Mouse (Mus musculus) hindbrain, postnatal 0 days (tissue): ENCODE data around the gene Sh3d21. TPM values are rescaled to one million over a fixed set of nuclear protein-coding genes. Genes with fewer than 3 reads are reported as not detected.

Experiments used
- ATAC-seq: fragments of 200-750 bp; cut with Nextera tagmentation; 2 replicates; pipeline ENCODE4 v1.8.0; 2017; ENCODE audit warnings: mild to moderate bottlenecking, moderate TSS enrichment, moderate library complexity
- DNase-seq: peaks from one replicate; pipeline ENCODE4 v3.0.0-alpha.2; 2015; ENCODE audit warnings: low spot score
- H3K27ac ChIP-seq: fragments of 300-500 bp; sonication (generic); 2 replicates; pipeline ENCODE4 v1.5.1; 2014; ENCODE audit warnings: mild to moderate bottlenecking
- H3K27me3 ChIP-seq: fragments of 300-500 bp; sonication (generic); 2 replicates; pipeline ENCODE4 v1.6.1; 2014; ENCODE audit warnings: low read length, mixed read lengths; ENCODE audit not compliant: insufficient read depth
- H3K36me3 ChIP-seq: fragments of 300-500 bp; sonication (generic); 2 replicates; pipeline ENCODE4 v1.6.1; 2014; ENCODE audit warnings: low read length, mixed read lengths; ENCODE audit not compliant: insufficient read depth
- H3K4me1 ChIP-seq: fragments of 300-500 bp; sonication (generic); 2 replicates; pipeline ENCODE4 v1.6.1; 2014; ENCODE audit warnings: antibody characterized with exemption, low read length, mixed read lengths; ENCODE audit not compliant: insufficient read depth
- H3K4me2 ChIP-seq: fragments of 300-500 bp; sonication (generic); 2 replicates; pipeline ENCODE4 v1.6.1; 2014; ENCODE audit warnings: low read depth, mild to moderate bottlenecking, low read length, moderate library complexity, mixed read lengths
- H3K4me3 ChIP-seq: fragments of 300-500 bp; sonication (generic); 2 replicates; pipeline ENCODE4 v1.5.1; 2014; ENCODE audit warnings: low read length
- H3K9ac ChIP-seq: fragments of 300-500 bp; sonication (generic); replicated peaks from 2 replicates; pipeline ENCODE4 v1.6.1; 2014; ENCODE audit warnings: mild to moderate bottlenecking, low read length, moderate library complexity, mixed read lengths
- H3K9me3 ChIP-seq: fragments of 300-500 bp; sonication (generic); 2 replicates; pipeline ENCODE4 v1.6.1; 2016; ENCODE audit warnings: low read length, mixed read lengths
- CTCF ChIP-seq: IDR thresholded peaks from 2 replicates; pipeline ENCODE4 v1.5.1; 2016; ENCODE audit warnings: antibody characterized with exemption, control low read depth, low read depth
- WGBS: fragments of 180-500 bp; shearing (Covaris S2); extraction: QIAGEN DNeasy Blood & Tissue Kit; methylation state at CpG from one replicate; pipeline ENCODE4 v1.1.7; 2014; 5-methylcytosine and 5-hydroxymethylcytosine counted together
- polyA plus RNA-seq: library from polyadenylated mRNA; unstranded; fragments of >200 nt; fragmentation: Nextera tagmentation; extraction: Ambion mirVana; gene quantifications from 2 replicates; pipeline ENCODE4 v1.2.1, GENCODE M21; 2015
- total RNA-seq: library from RNA; depleted of rRNA; stranded (reverse); fragments of >200 nt; gene quantifications from 2 replicates; pipeline ENCODE4 v1.2.3, GENCODE M21; 2014

The Sh3d21 gene
- total and polyA plus RNA-seq, 2 experiments from 2014 or later = 0.63 to 2.2 TPM

DNA sequence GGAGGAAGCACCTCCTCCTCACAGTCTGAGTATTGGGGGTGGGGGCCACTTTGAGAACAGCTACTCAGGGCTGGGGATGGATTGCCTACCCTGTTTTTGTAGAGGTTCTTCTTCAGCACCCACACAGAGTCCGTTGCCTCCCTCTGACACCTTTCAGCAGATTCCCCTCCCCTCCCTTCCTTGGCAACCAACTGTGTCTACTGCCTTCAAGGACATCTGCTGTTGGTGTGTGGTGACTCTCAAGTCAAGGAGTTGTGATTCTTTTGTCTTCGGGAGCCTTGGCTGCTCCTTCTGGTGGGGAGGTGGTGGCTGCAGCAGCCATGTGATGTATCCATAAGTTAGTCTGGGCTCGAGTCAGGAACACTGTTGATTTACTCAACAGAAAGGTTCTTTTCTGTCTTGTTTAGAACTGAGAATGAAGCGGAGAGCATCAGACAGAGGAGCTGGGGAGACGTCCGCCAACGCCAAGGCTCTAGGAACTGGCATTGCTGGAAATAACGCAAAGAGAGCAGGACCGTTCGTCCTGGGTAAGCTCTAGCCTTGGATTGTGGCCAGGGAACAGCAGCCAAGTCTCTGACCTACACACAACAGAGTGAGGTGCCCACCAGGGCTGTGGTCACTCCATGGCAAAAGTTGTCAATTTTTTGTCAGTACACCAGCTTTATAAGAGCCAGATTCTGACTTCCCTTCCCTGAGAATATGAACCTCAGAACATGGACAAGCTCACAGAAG lies 39.8 kb downstream of the Sh3d21 start:
- H3K27me3 ChIP-seq = no peaks in the 10 kb centered on the region
- no peak for TF ChIP-seq CTCF
- peaks cover 3% of the 10 kb centered on the region; the same call in 1 of the 2 replicates for H3K4me1 ChIP-seq
- peaks cover 28% of the 10 kb centered on the region for H3K36me3 ChIP-seq
- H3K9me3 ChIP-seq = no peaks in the 10 kb centered on the region
- no peak overlapping the region for H3K4me2 ChIP-seq
- DNase-seq (no peak), ATAC-seq (no peak)
- WGBS = 50% methylated on average over 10 of the region's 10 CpGs
- H3K9ac ChIP-seq = no peak overlapping the region
- H3K27ac ChIP-seq = peak overlapping the region; percentile 34
- H3K4me3 ChIP-seq = no peak overlapping the region

DNA sequence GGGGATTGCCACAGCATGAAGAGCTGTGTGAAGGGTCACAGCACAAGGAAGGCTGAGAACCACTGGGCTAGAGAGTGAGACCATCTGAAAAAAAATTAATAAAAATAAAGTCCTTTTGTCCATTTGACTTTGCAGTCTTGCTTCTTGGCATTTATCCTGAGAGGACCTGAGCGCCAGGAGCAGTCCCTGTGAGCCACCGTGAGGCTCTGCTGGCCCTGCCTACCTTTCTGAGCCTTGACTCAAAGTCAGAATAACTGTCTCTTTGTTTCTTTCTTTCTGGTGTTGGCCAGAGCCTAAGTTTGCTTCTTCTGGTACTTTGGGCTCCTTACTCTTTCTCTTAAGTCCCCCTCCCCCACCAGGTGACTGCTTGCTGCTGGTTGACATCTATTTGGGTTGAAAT lies 42.8 kb downstream of the Sh3d21 start:
- no peaks in the 10 kb centered on the region for H3K9me3 ChIP-seq
- 77% methylated on average over 2 of the region's 2 CpGs for WGBS
- no peak overlapping the region for H3K4me2 ChIP-seq
- H3K27me3 ChIP-seq = no peaks in the 10 kb centered on the region
- H3K4me1 ChIP-seq = peaks cover 13% of the 10 kb centered on the region; the same call in 1 of the 2 replicates
- no peak for TF ChIP-seq CTCF
- ATAC-seq (no peak), DNase-seq (no peak)
- H3K4me3 ChIP-seq = no peak overlapping the region
- H3K9ac ChIP-seq = no peak overlapping the region
- peaks cover 12% of the 10 kb centered on the region for H3K36me3 ChIP-seq
- no peak overlapping the region for H3K27ac ChIP-seq

GRCm38 (mm10) chr4:126120052-126120451 lies 43.2 kb downstream of the Sh3d21 start:
- no peak overlapping the region for H3K4me2 ChIP-seq
- TF ChIP-seq CTCF = no peak
- no peak for ATAC-seq

GRCm38 (mm10) chr4:126119051-126119450 lies 44.2 kb downstream of the Sh3d21 start:
- no peaks in the 10 kb centered on the region for H3K9me3 ChIP-seq
- H3K4me1 ChIP-seq = peaks cover 13% of the 10 kb centered on the region; the same call in 1 of the 2 replicates
- no peak overlapping the region for H3K4me3 ChIP-seq
- peak overlapping the region; percentile 60 for H3K27ac ChIP-seq
- DNase-seq = no peak
- no peak overlapping the region for H3K4me2 ChIP-seq
- H3K27me3 ChIP-seq = no peaks in the 10 kb centered on the region
- H3K9ac ChIP-seq = no peak overlapping the region
- TF ChIP-seq CTCF = no peak
- ATAC-seq = no peak
- H3K36me3 ChIP-seq = no peaks in the 10 kb centered on the region
- WGBS = 75% methylated on average over 1 of the region's 1 CpGs

More at GRCm38 (mm10) chr4:126120052-126120451, 43.2 kb downstream of the Sh3d21 start:
- no peaks in the 10 kb centered on the region for H3K27me3 ChIP-seq
- no peak overlapping the region for H3K9ac ChIP-seq
- WGBS = 72% methylated on average over 5 of the region's 5 CpGs
- no peak overlapping the region for H3K27ac ChIP-seq
- peaks cover 13% of the 10 kb centered on the region; the same call in 1 of the 2 replicates for H3K4me1 ChIP-seq
- peaks cover 7% of the 10 kb centered on the region; the same call in 1 of the 2 replicates for H3K36me3 ChIP-seq
- H3K4me3 ChIP-seq = no peak overlapping the region
- no peak for DNase-seq
- H3K9me3 ChIP-seq = no peaks in the 10 kb centered on the region

DNA sequence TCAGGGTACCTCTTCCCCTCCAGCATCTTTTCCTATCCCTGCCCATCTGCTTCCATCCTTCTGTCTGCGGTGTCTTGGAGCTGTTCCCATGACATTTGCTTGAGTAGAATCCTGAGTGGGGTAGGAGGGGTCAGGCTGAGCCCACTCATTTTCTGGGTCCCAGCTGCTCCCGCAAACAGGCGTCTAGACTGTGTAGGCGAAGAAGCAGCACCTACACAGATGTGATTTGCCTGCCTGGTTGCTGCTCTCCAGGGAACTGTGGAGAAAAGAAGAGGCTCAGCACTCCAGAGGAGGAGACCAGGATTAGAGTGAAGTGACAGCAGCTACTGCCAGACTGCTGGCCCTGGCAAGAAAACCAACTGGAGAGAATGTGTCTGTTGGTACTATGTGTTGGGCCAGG lies 44.6 kb downstream of the Sh3d21 start:
- H3K4me3 ChIP-seq = no peak overlapping the region
- H3K27me3 ChIP-seq = no peaks in the 10 kb centered on the region
- no peak overlapping the region for H3K9ac ChIP-seq
- TF ChIP-seq CTCF = no peak
- H3K27ac ChIP-seq = peak overlapping the region; percentile 60; the same call in 1 of the 2 replicates
- WGBS = 43% methylated on average over 4 of the region's 4 CpGs
- H3K4me1 ChIP-seq = peaks cover 13% of the 10 kb centered on the region; the same call in 1 of the 2 replicates
- H3K4me2 ChIP-seq = no peak overlapping the region
- ATAC-seq = 0 out of 2 replicates have a peak, but pooled peaks have one; percentile 44
- peak; percentile 50 for DNase-seq
- no peaks in the 10 kb centered on the region for H3K9me3 ChIP-seq
- no peaks in the 10 kb centered on the region for H3K36me3 ChIP-seq

DNA sequence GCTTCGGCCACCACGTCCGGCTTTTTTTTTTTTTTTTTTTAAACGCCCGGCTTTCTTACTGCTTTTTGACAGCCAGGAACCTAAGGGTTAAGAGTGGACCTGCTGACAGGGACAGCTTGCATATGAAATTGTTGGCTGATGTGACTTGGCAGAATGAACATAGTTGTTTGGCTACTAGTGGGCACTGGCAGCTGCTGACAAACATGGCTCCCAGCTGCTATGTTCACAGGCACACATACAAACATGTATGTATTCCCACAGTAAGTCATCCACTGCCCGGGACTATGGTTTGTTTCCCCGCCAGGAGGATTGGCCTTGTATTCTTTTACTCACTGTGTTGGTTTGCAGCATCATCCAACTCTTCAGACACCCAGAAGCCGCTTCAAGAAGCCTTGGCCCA lies 46.2 kb downstream of the Sh3d21 start:
- Histone ChIP-seq H3K36me3 (no peaks in the 10 kb centered on the region), H3K4me2 (no peak overlapping the region), H3K27ac (peak overlapping the region; percentile 48; the same call in 1 of the 2 replicates), H3K4me3 (no peak overlapping the region), H3K9ac (no peak overlapping the region), H3K4me1 (peaks cover 18% of the 10 kb centered on the region; the same call in 1 of the 2 replicates), H3K9me3 (no peaks in the 10 kb centered on the region), H3K27me3 (no peaks in the 10 kb centered on the region)
- ATAC-seq (no peak), DNase-seq (peak; percentile 78)
- WGBS = 64% methylated on average over 8 of the region's 8 CpGs
- no peak for TF ChIP-seq CTCF
